6 mouse cellular contexts compared by ENCODE assay signal in the genomic region with DNA sequence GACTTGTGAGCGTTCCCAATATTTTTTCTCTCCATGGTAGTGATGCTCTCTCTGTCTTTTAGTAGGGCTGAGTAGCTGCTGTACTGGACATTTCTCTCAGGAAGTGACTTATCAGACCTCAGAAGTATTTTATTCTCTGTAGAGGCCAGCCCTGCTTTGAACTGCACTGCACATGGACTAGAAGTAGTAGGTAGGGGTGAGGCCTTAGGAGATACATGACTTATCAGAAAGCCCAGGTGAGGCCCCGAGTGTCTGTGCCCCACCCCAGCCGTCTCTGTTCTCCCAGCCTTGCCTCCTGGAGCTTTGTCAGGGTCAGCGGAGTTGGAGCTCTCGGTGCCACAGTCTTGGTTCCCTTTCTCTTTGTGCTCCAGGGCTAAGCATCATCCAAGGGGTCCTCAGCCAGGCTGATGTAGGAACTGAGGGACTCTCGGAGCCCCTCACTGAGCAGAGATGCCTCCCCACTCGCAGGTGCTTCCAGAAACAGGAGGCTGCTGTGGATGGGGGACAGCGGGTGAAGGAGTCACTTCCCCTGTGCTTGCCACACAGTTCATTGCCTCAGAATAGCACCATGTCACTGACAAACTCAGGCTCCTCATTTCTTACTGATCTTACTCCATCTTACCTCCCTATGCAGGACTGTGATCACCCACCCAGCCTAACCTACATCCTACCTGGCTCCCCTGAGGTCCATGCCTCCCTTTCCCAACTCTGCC. TPM values are rescaled to one million over a fixed set of nuclear protein-coding genes. Genes with fewer than 3 reads are reported as not detected.
"Had no signal": no experiment of that assay in that cellular context is flagged by ENCODE, and none has a peak within 500 bp of the region (broad histone marks: within the 10 kb centered on the region; RNA-seq: fewer than 3 reads in every experiment).

No protein-coding gene starts in this region.

- H3K4me3 ChIP-seq: kidney, embryonic 15.5 days; limb, embryonic 15.5 days; midbrain, embryonic 13.5 days; stomach, embryonic 15.5 days had no signal

- H3K4me1 ChIP-seq: limb, embryonic 15.5 days had no signal

- H3K27me3 ChIP-seq: kidney, embryonic 15.5 days; limb, embryonic 15.5 days; midbrain, embryonic 13.5 days; stomach, embryonic 15.5 days had no signal

- ATAC-seq: midbrain, embryonic 13.5 days had no signal

- H3K9me3 ChIP-seq: kidney, embryonic 15.5 days; limb, embryonic 15.5 days; midbrain, embryonic 13.5 days; stomach, embryonic 15.5 days had no signal

- DNase-seq: lung, adult 2 months had no signal

- H3K9ac ChIP-seq: kidney, embryonic 15.5 days; limb, embryonic 15.5 days; midbrain, embryonic 13.5 days; stomach, embryonic 15.5 days had no signal

- H3K27ac ChIP-seq: kidney, embryonic 15.5 days; limb, embryonic 15.5 days; midbrain, embryonic 13.5 days; stomach, embryonic 15.5 days had no signal

- H3K4me2 ChIP-seq: kidney, embryonic 15.5 days; limb, embryonic 15.5 days; midbrain, embryonic 13.5 days; stomach, embryonic 15.5 days had no signal

RNA-seq across cellular contexts. Expression of a gene that starts 12.8 kb away (rescaled TPM):
- total RNA-seq: midbrain, postnatal 0 days had no signal
- polyA plus RNA-seq: midbrain, postnatal 0 days had no signal
